Mouse (Mus musculus) liver, postnatal 0 days (tissue): ENCODE results near the gene Hoxa11.

ENCODE experiments used
- CTCF ChIP-seq: sonication (generic); IDR thresholded peaks from 2 replicates; pipeline ENCODE4 v1.5.1; 2016; ENCODE audit warnings: antibody characterized with exemption, low read depth
- EP300 ChIP-seq: IDR thresholded peaks from 2 replicates; pipeline ENCODE4 v1.6.1; 2016; ENCODE audit warnings: antibody characterized with exemption, low read depth, mild to moderate bottlenecking

DNA sequence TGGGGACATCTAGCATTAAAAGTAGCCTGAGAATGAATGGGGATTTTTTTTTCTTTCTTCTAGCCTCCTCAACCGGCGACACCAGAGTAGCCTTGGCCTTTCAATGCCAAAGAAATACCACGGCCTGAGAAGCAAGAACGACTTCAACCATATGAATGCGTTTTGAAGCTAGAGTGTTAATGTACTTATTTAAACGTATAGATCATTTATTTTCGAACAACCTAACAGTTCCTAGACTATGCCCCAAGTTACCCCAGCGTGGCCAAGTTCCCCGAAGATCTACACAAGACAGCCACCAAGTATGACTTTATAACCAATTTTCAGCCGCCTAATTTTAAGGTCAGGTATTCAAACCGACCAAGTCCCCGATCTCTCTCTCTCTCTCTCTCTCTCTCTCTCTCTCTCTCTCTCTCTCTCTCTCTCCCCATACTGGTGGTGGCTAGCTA, 24.7 kb downstream of the Hoxa11 start:
- TF ChIP-seq CTCF, result no peak
- TF ChIP-seq EP300, result no peak
